Mouse (Mus musculus) myocyte (in vitro differentiated cells): ENCODE measurements around the gene Crocc. TPM values are rescaled to one million over a fixed set of nuclear protein-coding genes. Genes with fewer than 3 reads are reported as not detected.

ENCODE experiments used
- H3K27me3 ChIP-seq: one replicate; pipeline ENCODE4 v1.6.1; 2011; ENCODE audit not compliant: control insufficient read depth, insufficient read depth, insufficient read length
- H3K36me3 ChIP-seq: one replicate; pipeline ENCODE4 v1.6.1; 2011; ENCODE audit not compliant: control insufficient read depth, insufficient read depth
- H3K4me2 ChIP-seq: one replicate; pipeline ENCODE4 v1.6.1; 2011; ENCODE audit warnings: low read depth, control low read depth
- H3K4me3 ChIP-seq: one replicate; pipeline ENCODE4 v1.5.1; 2011; ENCODE audit warnings: mild to moderate bottlenecking, control low read depth, moderate library complexity
- H3K79me2 ChIP-seq: one replicate; pipeline ENCODE4 v1.6.1; 2011; ENCODE audit not compliant: control insufficient read depth, insufficient read depth
- H3ac ChIP-seq: one replicate; pipeline ENCODE4 v1.6.1; 2011; ENCODE audit not compliant: control insufficient read depth, insufficient read length
- CEBPB ChIP-seq: IDR thresholded peaks from 2 replicates; pipeline ENCODE4 v1.6.1; 2011; ENCODE audit warnings: mild to moderate bottlenecking, moderate library complexity; ENCODE audit not compliant: poor library complexity, insufficient read depth, severe bottlenecking
- E2F4 ChIP-seq: IDR thresholded peaks from one replicate; pipeline ENCODE4 v1.6.1; 2011; ENCODE audit warnings: mild to moderate bottlenecking, control low read depth, moderate library complexity; ENCODE audit not compliant: insufficient read depth
- MAX ChIP-seq: IDR thresholded peaks from one replicate; pipeline ENCODE4 v1.6.1; 2011; ENCODE audit warnings: low read depth, mild to moderate bottlenecking, control low read depth
- MYOD1 ChIP-seq, 3 experiments: IDR thresholded peaks; one replicate each; pipeline ENCODE4 v1.6.1; 2011; ENCODE audit warnings: control low read depth in 2 of 3, low read depth in 2 of 3, mild to moderate bottlenecking in 2 of 3, moderate library complexity in 1 of 3; ENCODE audit not compliant: insufficient read length in 2 of 3, control insufficient read depth in 1 of 3
- MYOG ChIP-seq, 3 experiments: IDR thresholded peaks; one replicate each; pipeline ENCODE4 v1.6.1; 2011; ENCODE audit warnings: control low read depth in 2 of 3, low read depth in 2 of 3, mild to moderate bottlenecking in 2 of 3; ENCODE audit not compliant: insufficient read length in 2 of 3, control insufficient read depth in 1 of 3, insufficient read depth in 1 of 3
- POLR2A ChIP-seq: IDR thresholded peaks from one replicate; pipeline ENCODE4 v1.6.1; 2011; ENCODE audit warnings: low read depth, mild to moderate bottlenecking, control low read depth, moderate library complexity; ENCODE audit not compliant: insufficient read length
- POLR2AphosphoS2 ChIP-seq: IDR thresholded peaks from one replicate; pipeline ENCODE4 v1.6.1; 2011; ENCODE audit warnings: low read depth, control low read depth; ENCODE audit not compliant: insufficient read length
- REST ChIP-seq: IDR thresholded peaks from one replicate; pipeline ENCODE4 v1.6.1; 2011; ENCODE audit warnings: mild to moderate bottlenecking, control low read depth, moderate library complexity; ENCODE audit not compliant: insufficient read depth, insufficient read length
- SRF ChIP-seq: IDR thresholded peaks from one replicate; pipeline ENCODE4 v1.6.1; 2011; ENCODE audit warnings: low read depth; ENCODE audit not compliant: control insufficient read depth, insufficient read length
- TCF12 ChIP-seq: IDR thresholded peaks from one replicate; pipeline ENCODE4 v1.6.1; 2011; ENCODE audit warnings: mild to moderate bottlenecking, control low read depth; ENCODE audit not compliant: poor library complexity, insufficient read depth, severe bottlenecking
- TCF3 ChIP-seq: IDR thresholded peaks from one replicate; pipeline ENCODE4 v1.6.1; 2011; ENCODE audit warnings: low read depth, control low read depth; ENCODE audit not compliant: insufficient read length
- USF1 ChIP-seq: IDR thresholded peaks from one replicate; pipeline ENCODE4 v1.6.1; 2011; ENCODE audit warnings: low read depth, mild to moderate bottlenecking, control low read depth, moderate library complexity
- polyA plus RNA-seq: library from polyadenylated mRNA; unstranded; fragments of >200 nt; fragmentation: generic; extraction: Trizol; gene quantifications from one replicate; pipeline ENCODE4 v1.2.1, GENCODE M21; 2012; ENCODE audit warnings: missing spikeins

The Crocc gene
- polyA plus RNA-seq, 1 experiment: 3.9 TPM

GRCm38 (mm10) chr4:141008028-141008427 lies 52.3 kb downstream of the Crocc start:
- TF ChIP-seq POLR2AphosphoS2 (no peak), CEBPB (no peak), MYOD1 (IDR thresholded peaks at IDR 0.05; ENCODE audit: control insufficient read depth in 1 of 3, insufficient read length in 2 of 3, low read depth in 2 of 3) (no peak), MYOG (IDR thresholded peaks at IDR 0.05; ENCODE audit: control insufficient read depth in 1 of 3, insufficient read depth in 1 of 3, insufficient read length in 2 of 3, low read depth in 2 of 3) (no peak), REST (no peak), POLR2A (no peak), SRF (no peak), TCF3 (no peak), E2F4 (no peak), MAX (no peak), USF1 (no peak), TCF12 (no peak)
- Histone ChIP-seq H3K4me3 (no peak overlapping the region), H3K36me3 (no peaks in the 10 kb centered on the region), H3K4me2 (no peak overlapping the region), H3ac (no peak overlapping the region), H3K27me3 (no peaks in the 10 kb centered on the region), H3K79me2 (no peaks in the 10 kb centered on the region)

GRCm38 (mm10) chr4:141005983-141006382 lies 54.4 kb downstream of the Crocc start:
- Histone ChIP-seq H3K36me3 (no peaks in the 10 kb centered on the region), H3K27me3 (no peaks in the 10 kb centered on the region), H3ac (no peak overlapping the region), H3K4me3 (no peak overlapping the region), H3K4me2 (no peak overlapping the region), H3K79me2 (no peaks in the 10 kb centered on the region)
- TF ChIP-seq SRF (no peak), REST (no peak), E2F4 (no peak), MAX (no peak), POLR2A (no peak), TCF3 (no peak), POLR2AphosphoS2 (no peak), TCF12 (no peak), MYOG (IDR thresholded peaks at IDR 0.05; ENCODE audit: control insufficient read depth in 1 of 3, insufficient read depth in 1 of 3, insufficient read length in 2 of 3, low read depth in 2 of 3) (no peak), MYOD1 (IDR thresholded peaks at IDR 0.05; ENCODE audit: control insufficient read depth in 1 of 3, insufficient read length in 2 of 3, low read depth in 2 of 3) (no peak), USF1 (no peak), CEBPB (no peak)

- Histone ChIP-seq H3K4me3 (no peak overlapping the region), H3K27me3 (no peaks in the 10 kb centered on the region), H3ac (no peak overlapping the region), H3K79me2 (no peaks in the 10 kb centered on the region), H3K36me3 (no peaks in the 10 kb centered on the region), H3K4me2 (no peak overlapping the region)
- TF ChIP-seq E2F4: no peak
- TF ChIP-seq POLR2AphosphoS2: no peak
- no peak for TF ChIP-seq TCF12
- TF ChIP-seq REST: no peak
- no peak for TF ChIP-seq MYOG (IDR thresholded peaks at IDR 0.05; ENCODE audit: control insufficient read depth in 1 of 3, insufficient read depth in 1 of 3, insufficient read length in 2 of 3, low read depth in 2 of 3)
- TF ChIP-seq CEBPB: no peak
- no peak for TF ChIP-seq USF1
- no peak for TF ChIP-seq MYOD1 (IDR thresholded peaks at IDR 0.05; ENCODE audit: control insufficient read depth in 1 of 3, insufficient read length in 2 of 3, low read depth in 2 of 3)
- no peak for TF ChIP-seq TCF3
- no peak for TF ChIP-seq SRF
Observed at GRCm38 (mm10) chr4:140996812-140997211, 63.5 kb downstream of the Crocc start.

- Histone ChIP-seq H3K27me3 (no peaks in the 10 kb centered on the region), H3K4me3 (no peak overlapping the region), H3K4me2 (no peak overlapping the region), H3K36me3 (no peaks in the 10 kb centered on the region), H3K79me2 (no peaks in the 10 kb centered on the region), H3ac (no peak overlapping the region)
- no peak for TF ChIP-seq TCF12
- no peak for TF ChIP-seq E2F4
- no peak for TF ChIP-seq TCF3
- TF ChIP-seq POLR2A: no peak
- no peak for TF ChIP-seq SRF
- no peak for TF ChIP-seq POLR2AphosphoS2
Observed at GRCm38 (mm10) chr4:140995811-140996210, 64.5 kb downstream of the Crocc start.

- Histone ChIP-seq H3K4me3 (no peak overlapping the region), H3ac (no peak overlapping the region), H3K79me2 (no peaks in the 10 kb centered on the region), H3K36me3 (no peaks in the 10 kb centered on the region), H3K27me3 (no peaks in the 10 kb centered on the region), H3K4me2 (no peak overlapping the region)
- TF ChIP-seq E2F4: no peak
- no peak for TF ChIP-seq TCF12
- TF ChIP-seq POLR2A: no peak
- no peak for TF ChIP-seq MAX
- no peak for TF ChIP-seq SRF
- no peak for TF ChIP-seq CEBPB
- no peak for TF ChIP-seq MYOG (IDR thresholded peaks at IDR 0.05; ENCODE audit: control insufficient read depth in 1 of 3, insufficient read depth in 1 of 3, insufficient read length in 2 of 3, low read depth in 2 of 3)
- no peak for TF ChIP-seq TCF3
- TF ChIP-seq REST: no peak
- TF ChIP-seq POLR2AphosphoS2: no peak
- TF ChIP-seq USF1: no peak
- TF ChIP-seq MYOD1 (IDR thresholded peaks at IDR 0.05; ENCODE audit: control insufficient read depth in 1 of 3, insufficient read length in 2 of 3, low read depth in 2 of 3): no peak
Observed at GRCm38 (mm10) chr4:140993846-140994245, 66.5 kb downstream of the Crocc start.
